Mouse (Mus musculus): ENCODE measurements around the gene Mrps15.
A peak's percentile ranks its signal among the peaks of the same experiment; 100 is the strongest.
"Not testable (repeated sequence)": the region's sequence is repeated elsewhere in the genome, so short reads cannot be mapped to it uniquely, and the experiment has no call there.

The Mrps15 gene

GRCm38 (mm10) chr4:126077833-126078232 is 31.1 kb downstream of the Mrps15 start:
- no peak for DNase-seq (ENCODE audit: low read depth, low spot score)

GRCm38 (mm10) chr4:126079266-126079665 is 32.5 kb downstream of the Mrps15 start:
- no peak for DNase-seq (ENCODE audit: low read depth, low spot score)

GRCm38 (mm10) chr4:126081601-126082000 is 34.9 kb downstream of the Mrps15 start:
- no peak for DNase-seq (ENCODE audit: low read depth, low spot score)

GRCm38 (mm10) chr4:126083021-126083420 is 36.3 kb downstream of the Mrps15 start:
- DNase-seq (ENCODE audit: low read depth, low spot score) = no peak

GRCm38 (mm10) chr4:126084382-126084781 is 37.7 kb downstream of the Mrps15 start:
- DNase-seq (ENCODE audit: low read depth, low spot score) = no peak

GRCm38 (mm10) chr4:126085996-126086576 is 39.4 kb downstream of the Mrps15 start:
- no peak for DNase-seq (ENCODE audit: low read depth, low spot score)

GRCm38 (mm10) chr4:126090101-126090847 is 43.5 kb downstream of the Mrps15 start:
- no peak for DNase-seq (ENCODE audit: low read depth, low spot score)

- no peak for DNase-seq (ENCODE audit: low read depth, low spot score)
Measured at GRCm38 (mm10) chr4:126090848-126091124, 44.1 kb downstream of the Mrps15 start.

- DNase-seq (ENCODE audit: low read depth, low spot score) = no peak
Measured at GRCm38 (mm10) chr4:126091873-126092272, 45.1 kb downstream of the Mrps15 start.

GRCm38 (mm10) chr4:126095622-126096430 is 49.1 kb downstream of the Mrps15 start:
- DNase-seq (ENCODE audit: low read depth, low spot score) = not testable (repeated sequence)

- DNase-seq (ENCODE audit: low read depth, low spot score) = peak; percentile 93
Measured at GRCm38 (mm10) chr4:126096464-126097111, 49.9 kb downstream of the Mrps15 start, which contains the start of gene Lsm10. TSS of gene Lsm10 (plus strand) at chr4:126096623.

GRCm38 (mm10) chr4:126097711-126098253 is 51.1 kb downstream of the Mrps15 start:
- DNase-seq (ENCODE audit: low read depth, low spot score) = no peak

- DNase-seq (ENCODE audit: low read depth, low spot score) = no peak
Measured at GRCm38 (mm10) chr4:126099365-126099764, 52.6 kb downstream of the Mrps15 start.

GRCm38 (mm10) chr4:126100764-126101163 is 54.0 kb downstream of the Mrps15 start:
- DNase-seq (ENCODE audit: low read depth, low spot score) = no peak

- no peak for DNase-seq (ENCODE audit: low read depth, low spot score)
Measured at GRCm38 (mm10) chr4:126102061-126102841, 55.5 kb downstream of the Mrps15 start.

- DNase-seq (ENCODE audit: low read depth, low spot score) = no peak
Measured at GRCm38 (mm10) chr4:126103057-126103581, 56.4 kb downstream of the Mrps15 start.

- peak; percentile 95 for DNase-seq (ENCODE audit: low read depth, low spot score)
Measured at GRCm38 (mm10) chr4:126103590-126104068, 56.9 kb downstream of the Mrps15 start, which contains the start of gene Stk40. TSS of gene Stk40 (plus strand) at chr4:126103957.

- DNase-seq (ENCODE audit: low read depth, low spot score) = no peak
Measured at GRCm38 (mm10) chr4:126104261-126105075, 57.7 kb downstream of the Mrps15 start.

Measured in brain, embryonic 18.5 days (tissue).